Mouse (Mus musculus): ENCODE measurements around the gene 4930579G24Rik. TPM values are rescaled to one million over a fixed set of nuclear protein-coding genes. Genes with fewer than 3 reads are reported as not detected.
A peak's percentile ranks its signal among the peaks of the same experiment; 100 is the strongest.

The 4930579G24Rik gene
- total RNA-seq (2021) = 1 to 10 TPM; 3.6 to 3.9 TPM
- long read RNA-seq, experiment 1, transcript 4930579G24Rik-201 (2 exons, 1,970 nt) = major isoform, 7 of 7 reads
- long read RNA-seq, experiment 1, partial matches to known transcripts = 0 of 7 reads
- long read RNA-seq, experiment 1, other reads (novel, unspliced or antisense) = 0 of 7 reads
- long read RNA-seq, experiment 2, transcript 4930579G24Rik-201 (2 exons, 1,970 nt) = major isoform, 20 of 20 reads
- long read RNA-seq, experiment 2, partial matches to known transcripts = 0 of 20 reads
- long read RNA-seq, experiment 2, other reads (novel, unspliced or antisense) = 0 of 20 reads

GRCm38 (mm10) chr3:79628561-79629415 is at the start of gene 4930579G24Rik:
4930579G24Rik (plus strand) TSS chr3:79629079.
- DNase-seq = peak; percentile 87

- DNase-seq = no peak
Measured at GRCm38 (mm10) chr3:79579891-79580575, 48.8 kb upstream of the 4930579G24Rik start.

- DNase-seq = peak; percentile 90
Measured at GRCm38 (mm10) chr3:79586804-79587203, 42.1 kb upstream of the 4930579G24Rik start.

DNA sequence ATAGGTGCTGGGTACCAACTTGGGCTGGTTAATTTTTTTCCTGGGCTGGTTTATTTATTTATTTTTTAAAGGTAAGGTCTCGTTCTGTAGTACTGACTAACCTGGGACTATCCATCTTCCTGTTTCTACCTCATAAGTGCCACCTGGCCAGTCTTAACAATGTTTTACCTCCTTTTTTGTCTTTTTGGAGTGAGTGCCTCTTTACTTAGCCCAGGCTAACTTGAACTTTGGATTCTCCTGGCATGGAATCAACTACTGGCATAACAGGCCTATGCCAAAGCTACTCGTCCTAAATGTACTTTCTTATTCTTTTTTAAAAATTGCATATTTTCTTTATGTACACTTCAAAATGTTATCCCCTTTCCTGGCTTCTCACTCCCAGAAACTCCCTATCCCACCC is 39.2 kb upstream of the 4930579G24Rik start:
- no peak for DNase-seq

GRCm38 (mm10) chr3:79590863-79591792 is 37.8 kb upstream of the 4930579G24Rik start, which contains the start of gene Ppid:
Ppid (plus strand) TSS chr3:79591342.
- DNase-seq = peak; percentile 75

- DNase-seq = no peak
Measured at GRCm38 (mm10) chr3:79591793-79592471, 36.9 kb upstream of the 4930579G24Rik start.

DNA sequence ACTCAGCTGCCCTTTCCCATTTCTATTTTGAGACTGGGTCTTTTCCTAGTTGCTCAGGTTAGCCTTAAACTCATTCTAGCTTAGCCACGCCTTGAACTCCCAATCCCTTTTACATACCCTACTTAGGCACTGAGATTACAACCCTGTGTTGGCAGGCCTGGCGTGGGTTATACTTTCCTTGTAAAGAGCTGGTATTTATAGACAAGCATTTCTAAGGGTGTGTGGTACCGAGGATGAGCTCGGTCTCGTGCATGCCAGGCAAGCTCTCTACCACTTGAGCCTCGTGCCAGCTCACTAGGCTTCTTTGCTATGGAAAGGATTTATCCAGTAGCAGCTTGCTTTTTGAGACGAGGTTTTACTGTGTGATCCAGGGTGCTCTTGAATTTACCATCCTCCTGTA is 33.4 kb upstream of the 4930579G24Rik start:
- DNase-seq = no peak

- DNase-seq = no peak
Measured at GRCm38 (mm10) chr3:79609886-79610285, 19.0 kb upstream of the 4930579G24Rik start.

GRCm38 (mm10) chr3:79627484-79628181 is 1.2 kb upstream of the 4930579G24Rik start:
- DNase-seq = no peak

DNA sequence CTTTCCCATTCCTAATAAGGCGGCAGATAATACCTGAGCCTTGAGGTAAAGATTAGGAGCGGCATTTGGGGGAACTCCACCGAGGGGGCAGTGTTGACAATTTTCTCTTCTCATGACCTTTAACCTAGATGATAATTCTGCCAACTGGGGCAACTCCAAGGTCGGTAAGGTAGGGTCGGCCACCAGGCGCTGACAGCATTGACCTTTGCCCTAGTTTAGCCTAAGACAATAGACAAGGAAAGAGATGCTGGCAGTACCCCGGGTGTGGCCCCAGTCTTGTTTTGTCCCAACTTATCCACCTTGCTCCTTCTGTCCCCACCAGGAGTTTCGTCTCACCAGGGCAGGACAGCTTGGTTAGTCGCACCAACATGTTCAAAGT is 708 bp upstream of the 4930579G24Rik start:
- no peak for DNase-seq

GRCm38 (mm10) chr3:79629416-79629730 is 494 bp downstream of the 4930579G24Rik start, which contains the start of gene Etfdh:
Etfdh (minus strand) TSS chr3:79629500.
- DNase-seq = peak; percentile 79

DNA sequence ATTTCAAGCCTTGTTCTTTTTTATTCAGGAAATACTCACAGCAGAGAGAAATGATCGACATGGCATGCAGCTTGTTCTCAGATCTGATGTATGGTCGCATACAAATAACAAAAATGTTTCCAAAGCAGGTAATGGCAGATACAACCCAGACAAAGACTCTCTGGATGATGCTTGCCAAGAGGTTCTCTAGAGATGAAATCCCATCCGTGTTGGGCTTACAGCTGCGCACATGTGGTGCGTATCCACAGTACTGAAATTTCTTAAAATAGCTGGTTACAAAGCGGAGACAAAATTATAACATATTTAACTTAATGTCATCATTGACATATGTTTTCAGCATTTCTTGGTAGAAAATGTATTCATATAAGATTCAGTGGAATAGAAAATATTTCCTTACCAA is 23.2 kb downstream of the 4930579G24Rik start:
- no peak for DNase-seq

- DNase-seq = no peak
Measured at GRCm38 (mm10) chr3:79656682-79657081, 27.8 kb downstream of the 4930579G24Rik start.

- DNase-seq = peak; percentile 31
Measured at GRCm38 (mm10) chr3:79664787-79665408, 36.0 kb downstream of the 4930579G24Rik start.

DNA sequence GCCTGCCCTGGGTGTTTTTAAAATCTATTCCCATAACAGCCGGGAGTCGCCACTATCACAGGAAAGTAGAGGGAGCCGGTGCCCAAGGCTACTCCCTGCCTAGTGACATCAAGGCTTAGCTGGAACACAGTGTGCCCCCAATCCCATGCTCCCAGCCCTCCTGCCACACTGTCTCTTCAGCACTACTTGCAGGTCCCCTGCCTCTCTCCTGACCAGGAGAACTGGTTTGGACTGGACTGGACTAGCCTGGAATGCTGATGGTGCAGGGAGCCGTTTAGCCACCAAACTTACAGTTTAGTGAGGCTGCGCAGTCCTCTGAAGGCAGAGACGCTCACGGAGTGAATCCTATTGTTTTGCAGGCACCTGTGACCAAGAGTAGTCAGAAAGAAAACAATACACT is 41.7 kb downstream of the 4930579G24Rik start:
- no peak for DNase-seq

DNA sequence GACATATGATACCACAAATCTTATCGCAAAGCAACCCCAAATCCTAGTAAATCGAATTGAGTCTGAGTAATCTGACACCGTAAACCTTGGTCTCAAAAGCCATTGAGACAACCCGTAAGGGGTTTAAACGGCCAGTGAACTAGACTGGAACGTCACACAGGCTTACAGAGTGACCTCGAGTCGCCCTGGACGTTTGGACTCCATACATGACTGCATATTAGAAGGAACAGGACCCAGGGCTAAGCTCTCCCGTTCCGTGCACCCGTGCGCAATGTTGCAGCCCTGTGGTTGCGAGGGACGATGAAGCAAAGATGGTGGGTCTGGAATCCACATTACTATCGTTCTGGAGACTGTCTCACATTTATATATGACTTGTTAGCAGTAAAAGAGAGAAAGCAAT is 43.3 kb downstream of the 4930579G24Rik start:
- no peak for DNase-seq

DNA sequence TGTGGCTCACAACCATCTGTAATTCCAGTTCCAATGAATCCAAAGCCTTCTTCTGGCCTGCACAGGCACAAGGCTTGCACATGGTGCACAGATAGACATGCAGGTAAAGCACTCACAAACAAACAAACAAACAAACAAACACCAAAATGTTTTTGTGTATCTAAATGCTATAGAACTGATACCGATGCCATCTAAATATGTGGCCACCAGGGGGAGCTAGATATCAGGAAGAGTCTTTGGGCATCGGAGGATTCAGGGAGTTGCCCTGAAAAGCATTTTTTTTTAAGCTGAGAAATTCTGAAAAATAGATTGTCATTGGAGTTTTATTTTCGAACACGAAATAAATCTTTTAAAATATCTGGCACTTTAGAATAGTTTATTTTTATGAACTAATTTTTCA is 44.2 kb downstream of the 4930579G24Rik start:
- DNase-seq = peak; percentile 66

DNA sequence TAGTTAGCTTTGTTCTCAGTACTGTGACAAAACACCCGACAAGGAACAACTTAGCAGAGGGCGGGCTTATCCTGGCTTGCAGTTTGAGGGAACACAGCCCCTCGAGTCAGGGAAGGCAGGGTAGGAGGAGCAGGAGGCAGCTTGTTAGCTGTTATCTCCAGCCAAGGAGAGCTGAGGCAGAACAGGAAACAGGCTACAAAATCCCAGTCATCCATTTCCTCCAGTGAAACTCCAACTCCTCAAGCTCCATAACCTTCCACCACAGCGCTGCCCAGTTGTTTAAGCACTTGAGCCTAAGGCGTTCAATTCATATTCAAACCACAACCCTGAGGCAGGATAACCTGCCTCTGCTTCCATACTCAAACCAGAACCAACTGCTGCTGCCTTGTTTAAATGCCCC is 45.8 kb downstream of the 4930579G24Rik start:
- no peak for DNase-seq

GRCm38 (mm10) chr3:79676411-79676810 is 47.5 kb downstream of the 4930579G24Rik start:
- DNase-seq = no peak

All from gastrocnemius, postnatal 10 days (tissue).